Mouse (Mus musculus) intestine, embryonic 15.5 days (tissue): Measurements from ENCODE around the gene Nelfcd. TPM values are rescaled to one million over a fixed set of nuclear protein-coding genes. Genes with fewer than 3 reads are reported as not detected.

Experiments used
- ATAC-seq: fragments of 200-750 bp; cut with Nextera tagmentation; 2 replicates; pipeline ENCODE4 v1.8.0; 2017; ENCODE audit warnings: moderate TSS enrichment, moderate library complexity
- H3K27ac ChIP-seq: fragments of 300-500 bp; sonication (generic); 2 replicates; pipeline ENCODE4 v1.5.1; 2015; ENCODE audit warnings: mild to moderate bottlenecking, inconsistent platforms
- H3K27me3 ChIP-seq: fragments of 300-500 bp; sonication (generic); replicated peaks from 2 replicates; pipeline ENCODE4 v1.6.1; 2015; ENCODE audit warnings: inconsistent platforms
- H3K36me3 ChIP-seq: fragments of 300-500 bp; sonication (generic); 2 replicates; pipeline ENCODE4 v1.6.1; 2015; ENCODE audit warnings: inconsistent platforms
- H3K4me1 ChIP-seq: fragments of 300-500 bp; sonication (generic); replicated peaks from 2 replicates; pipeline ENCODE4 v1.6.1; 2015; ENCODE audit warnings: inconsistent platforms
- H3K4me2 ChIP-seq: fragments of 300-500 bp; sonication (generic); replicated peaks from 2 replicates; pipeline ENCODE4 v1.6.1; 2015; ENCODE audit warnings: mild to moderate bottlenecking, inconsistent platforms
- H3K4me3 ChIP-seq: fragments of 300-500 bp; sonication (generic); replicated peaks from 2 replicates; pipeline ENCODE4 v1.5.1; 2015; ENCODE audit warnings: inconsistent platforms
- H3K9ac ChIP-seq: fragments of 300-500 bp; sonication (generic); 2 replicates; pipeline ENCODE4 v1.6.1; 2015; ENCODE audit warnings: inconsistent platforms
- H3K9me3 ChIP-seq: fragments of 300-500 bp; sonication (generic); 2 replicates; pipeline ENCODE4 v1.6.1; 2016; ENCODE audit warnings: inconsistent platforms
- WGBS: fragments of 180-500 bp; shearing (Covaris S2); methylation state at CpG from one replicate; pipeline ENCODE4 v1.1.7; 2015; 5-methylcytosine and 5-hydroxymethylcytosine counted together
- polyA plus RNA-seq: library from polyadenylated mRNA; unstranded; fragments of >200 nt; fragmentation: Nextera tagmentation; extraction: Ambion mirVana; gene quantifications from 2 replicates; pipeline ENCODE4 v1.2.1, GENCODE M21; 2015

Gene Nelfcd
- polyA plus RNA-seq, 1 experiment from 2014 or later, result 83.3 TPM

- no peak for ATAC-seq
- Histone ChIP-seq H3K9ac (no peak overlapping the region), H3K4me1 (peaks cover 32% of the 10 kb centered on the region), H3K4me2 (peak overlapping the region; percentile 89), H3K4me3 (no peak overlapping the region), H3K27me3 (no peaks in the 10 kb centered on the region), H3K27ac (no peak overlapping the region), H3K36me3 (0 out of 2 replicates have a peak, but pooled peaks cover 2% of the 10 kb centered on the region), H3K9me3 (no peaks in the 10 kb centered on the region)
- 59% methylated on average over 5 of the region's 5 CpGs for WGBS
Observed at GRCm38 (mm10) chr2:174439450-174439838, 23.8 kb downstream of the Nelfcd start.

GRCm38 (mm10) chr2:174439961-174440360, 24.4 kb downstream of the Nelfcd start:
- no peak for ATAC-seq
- Histone ChIP-seq H3K4me2 (no peak overlapping the region), H3K36me3 (0 out of 2 replicates have a peak, but pooled peaks cover 2% of the 10 kb centered on the region), H3K4me1 (peaks cover 32% of the 10 kb centered on the region), H3K27ac (no peak overlapping the region), H3K27me3 (no peaks in the 10 kb centered on the region), H3K9me3 (no peaks in the 10 kb centered on the region), H3K9ac (no peak overlapping the region), H3K4me3 (no peak overlapping the region)
- WGBS, result 85% methylated on average over 9 of the region's 9 CpGs

GRCm38 (mm10) chr2:174441898-174442297, 26.3 kb downstream of the Nelfcd start:
- Histone ChIP-seq H3K4me2 (no peak overlapping the region), H3K36me3 (no peaks in the 10 kb centered on the region), H3K4me3 (no peak overlapping the region), H3K9ac (no peak overlapping the region), H3K27me3 (no peaks in the 10 kb centered on the region), H3K9me3 (no peaks in the 10 kb centered on the region), H3K27ac (no peak overlapping the region), H3K4me1 (peaks cover 26% of the 10 kb centered on the region)
- WGBS, result 58% methylated on average over 4 of the region's 4 CpGs
- no peak for ATAC-seq

- Histone ChIP-seq H3K4me3 (no peak overlapping the region), H3K4me1 (peaks cover 21% of the 10 kb centered on the region), H3K9me3 (no peaks in the 10 kb centered on the region), H3K9ac (no peak overlapping the region), H3K4me2 (no peak overlapping the region), H3K27me3 (no peaks in the 10 kb centered on the region), H3K27ac (peak overlapping the region; percentile 40; the same call in 1 of the 2 replicates), H3K36me3 (no peaks in the 10 kb centered on the region)
- 62% methylated on average over 9 of the region's 9 CpGs for WGBS
- ATAC-seq, result peak; percentile 11; the same call in 1 of the 2 replicates
Observed at GRCm38 (mm10) chr2:174442460-174442859, 26.9 kb downstream of the Nelfcd start.

GRCm38 (mm10) chr2:174443046-174443445, 27.4 kb downstream of the Nelfcd start:
- Histone ChIP-seq H3K36me3 (no peaks in the 10 kb centered on the region), H3K9ac (no peak overlapping the region), H3K9me3 (no peaks in the 10 kb centered on the region), H3K27me3 (no peaks in the 10 kb centered on the region), H3K4me3 (no peak overlapping the region), H3K27ac (no peak overlapping the region), H3K4me2 (no peak overlapping the region), H3K4me1 (peaks cover 15% of the 10 kb centered on the region)
- ATAC-seq, result no peak
- 44% methylated on average over 2 of the region's 2 CpGs for WGBS

GRCm38 (mm10) chr2:174444359-174444758, 28.8 kb downstream of the Nelfcd start:
- H3K9ac ChIP-seq, result no peak overlapping the region
- no peak overlapping the region for H3K4me2 ChIP-seq
- no peaks in the 10 kb centered on the region for H3K36me3 ChIP-seq
- ATAC-seq, result no peak
- 72% methylated on average over 7 of the region's 7 CpGs for WGBS
- no peaks in the 10 kb centered on the region for H3K9me3 ChIP-seq
- H3K27ac ChIP-seq, result no peak overlapping the region
- no peaks in the 10 kb centered on the region for H3K27me3 ChIP-seq
- no peak overlapping the region for H3K4me3 ChIP-seq
- 0 out of 2 replicates have a peak, but pooled peaks cover 6% of the 10 kb centered on the region for H3K4me1 ChIP-seq

- Histone ChIP-seq H3K36me3 (no peaks in the 10 kb centered on the region), H3K4me1 (0 out of 2 replicates have a peak, but pooled peaks cover 6% of the 10 kb centered on the region), H3K9ac (no peak overlapping the region), H3K4me3 (no peak overlapping the region), H3K9me3 (no peaks in the 10 kb centered on the region), H3K4me2 (no peak overlapping the region), H3K27ac (no peak overlapping the region), H3K27me3 (no peaks in the 10 kb centered on the region)
- WGBS, result 80% methylated on average over 6 of the region's 6 CpGs
- ATAC-seq, result no peak
Observed at GRCm38 (mm10) chr2:174445018-174445417, 29.4 kb downstream of the Nelfcd start.

- no peak overlapping the region for H3K9ac ChIP-seq
- H3K9me3 ChIP-seq, result no peaks in the 10 kb centered on the region
- H3K4me2 ChIP-seq, result no peak overlapping the region
- H3K27ac ChIP-seq, result no peak overlapping the region
- H3K36me3 ChIP-seq, result no peaks in the 10 kb centered on the region
- H3K27me3 ChIP-seq, result no peaks in the 10 kb centered on the region
- no peak for ATAC-seq
- WGBS, result 48% methylated on average over 7 of the region's 7 CpGs
- 0 out of 2 replicates have a peak, but pooled peaks cover 6% of the 10 kb centered on the region for H3K4me1 ChIP-seq
- H3K4me3 ChIP-seq, result no peak overlapping the region
Observed at GRCm38 (mm10) chr2:174446492-174446891, 30.9 kb downstream of the Nelfcd start.

GRCm38 (mm10) chr2:174446905-174447304, 31.3 kb downstream of the Nelfcd start:
- no peaks in the 10 kb centered on the region for H3K36me3 ChIP-seq
- no peak overlapping the region for H3K9ac ChIP-seq
- no peaks in the 10 kb centered on the region for H3K27me3 ChIP-seq
- H3K4me3 ChIP-seq, result no peak overlapping the region
- WGBS, result 62% methylated on average over 8 of the region's 8 CpGs
- H3K4me2 ChIP-seq, result no peak overlapping the region
- H3K9me3 ChIP-seq, result no peaks in the 10 kb centered on the region
- no peak overlapping the region for H3K27ac ChIP-seq
- no peak for ATAC-seq
- H3K4me1 ChIP-seq, result 0 out of 2 replicates have a peak, but pooled peaks cover 3% of the 10 kb centered on the region

GRCm38 (mm10) chr2:174448405-174448804, 32.8 kb downstream of the Nelfcd start:
- Histone ChIP-seq H3K4me3 (no peak overlapping the region), H3K36me3 (no peaks in the 10 kb centered on the region), H3K9me3 (no peaks in the 10 kb centered on the region), H3K9ac (no peak overlapping the region), H3K4me2 (no peak overlapping the region), H3K4me1 (no peaks in the 10 kb centered on the region), H3K27me3 (no peaks in the 10 kb centered on the region), H3K27ac (no peak overlapping the region)
- 84% methylated on average over 4 of the region's 4 CpGs for WGBS
- no peak for ATAC-seq

GRCm38 (mm10) chr2:174450353-174450752, 34.7 kb downstream of the Nelfcd start, which contains the start of gene Tubb1:
Gene Tubb1, plus strand, starts transcription at chr2:174450695.
- Histone ChIP-seq H3K4me1 (no peaks in the 10 kb centered on the region), H3K36me3 (no peaks in the 10 kb centered on the region), H3K9me3 (no peaks in the 10 kb centered on the region), H3K4me2 (no peak within 1 kb of the TSS), H3K4me3 (no peak within 1 kb of the TSS), H3K9ac (no peak within 1 kb of the TSS), H3K27ac (no peak within 1 kb of the TSS), H3K27me3 (no peaks in the 10 kb centered on the region)
- 63% methylated on average over 4 of the region's 4 CpGs for whole genome bisulfite sequencing
- 0 out of 2 replicates have a peak, but pooled peaks have one; percentile 35 for ATAC-seq

- no peaks in the 10 kb centered on the region for H3K9me3 ChIP-seq
- peak; percentile 80 for ATAC-seq
- no peak overlapping the region for H3K9ac ChIP-seq
- no peaks in the 10 kb centered on the region for H3K4me1 ChIP-seq
- no peak overlapping the region for H3K4me2 ChIP-seq
- no peaks in the 10 kb centered on the region for H3K36me3 ChIP-seq
- WGBS, result 66% methylated on average over 7 of the region's 7 CpGs
- H3K27ac ChIP-seq, result no peak overlapping the region
- H3K27me3 ChIP-seq, result no peaks in the 10 kb centered on the region
- H3K4me3 ChIP-seq, result no peak overlapping the region
Observed at GRCm38 (mm10) chr2:174453681-174454080, 38.1 kb downstream of the Nelfcd start.

GRCm38 (mm10) chr2:174459365-174459764, 43.8 kb downstream of the Nelfcd start:
- Histone ChIP-seq H3K4me3 (no peak overlapping the region), H3K9me3 (no peaks in the 10 kb centered on the region), H3K36me3 (peaks cover 10% of the 10 kb centered on the region), H3K9ac (no peak overlapping the region), H3K4me2 (no peak overlapping the region), H3K4me1 (0 out of 2 replicates have a peak, but pooled peaks cover 5% of the 10 kb centered on the region), H3K27ac (no peak overlapping the region), H3K27me3 (no peaks in the 10 kb centered on the region)
- WGBS, result 59% methylated on average over 2 of the region's 2 CpGs
- no peak for ATAC-seq
